Mouse (Mus musculus) hindbrain, postnatal 0 days (tissue): Measurements from ENCODE around the gene Gab1. TPM values are rescaled to one million over a fixed set of nuclear protein-coding genes. Genes with fewer than 3 reads are reported as not detected.

Experiments
- ATAC-seq: fragments of 200-750 bp; cut with Nextera tagmentation; 2 replicates; pipeline ENCODE4 v1.8.0; 2017; ENCODE audit warnings: mild to moderate bottlenecking, moderate TSS enrichment, moderate library complexity
- DNase-seq: peaks from one replicate; pipeline ENCODE4 v3.0.0-alpha.2; 2015; ENCODE audit warnings: low spot score
- H3K27ac ChIP-seq: fragments of 300-500 bp; sonication (generic); 2 replicates; pipeline ENCODE4 v1.5.1; 2014; ENCODE audit warnings: mild to moderate bottlenecking
- H3K27me3 ChIP-seq: fragments of 300-500 bp; sonication (generic); 2 replicates; pipeline ENCODE4 v1.6.1; 2014; ENCODE audit warnings: low read length, mixed read lengths; ENCODE audit not compliant: insufficient read depth
- H3K36me3 ChIP-seq: fragments of 300-500 bp; sonication (generic); 2 replicates; pipeline ENCODE4 v1.6.1; 2014; ENCODE audit warnings: low read length, mixed read lengths; ENCODE audit not compliant: insufficient read depth
- H3K4me1 ChIP-seq: fragments of 300-500 bp; sonication (generic); 2 replicates; pipeline ENCODE4 v1.6.1; 2014; ENCODE audit warnings: antibody characterized with exemption, low read length, mixed read lengths; ENCODE audit not compliant: insufficient read depth
- H3K4me2 ChIP-seq: fragments of 300-500 bp; sonication (generic); 2 replicates; pipeline ENCODE4 v1.6.1; 2014; ENCODE audit warnings: low read depth, mild to moderate bottlenecking, low read length, moderate library complexity, mixed read lengths
- H3K4me3 ChIP-seq: fragments of 300-500 bp; sonication (generic); 2 replicates; pipeline ENCODE4 v1.5.1; 2014; ENCODE audit warnings: low read length
- H3K9ac ChIP-seq: fragments of 300-500 bp; sonication (generic); replicated peaks from 2 replicates; pipeline ENCODE4 v1.6.1; 2014; ENCODE audit warnings: mild to moderate bottlenecking, low read length, moderate library complexity, mixed read lengths
- H3K9me3 ChIP-seq: fragments of 300-500 bp; sonication (generic); 2 replicates; pipeline ENCODE4 v1.6.1; 2016; ENCODE audit warnings: low read length, mixed read lengths
- CTCF ChIP-seq: IDR thresholded peaks from 2 replicates; pipeline ENCODE4 v1.5.1; 2016; ENCODE audit warnings: antibody characterized with exemption, control low read depth, low read depth
- WGBS: fragments of 180-500 bp; shearing (Covaris S2); extraction: QIAGEN DNeasy Blood & Tissue Kit; methylation state at CpG from one replicate; pipeline ENCODE4 v1.1.7; 2014; 5-methylcytosine and 5-hydroxymethylcytosine counted together
- polyA plus RNA-seq: library from polyadenylated mRNA; unstranded; fragments of >200 nt; fragmentation: Nextera tagmentation; extraction: Ambion mirVana; gene quantifications from 2 replicates; pipeline ENCODE4 v1.2.1, GENCODE M21; 2015
- total RNA-seq: library from RNA; depleted of rRNA; stranded (reverse); fragments of >200 nt; gene quantifications from 2 replicates; pipeline ENCODE4 v1.2.3, GENCODE M21; 2014

The Gab1 gene
- total and polyA plus RNA-seq, 2 experiments from 2014 or later = 14.0 to 32.7 TPM

DNA sequence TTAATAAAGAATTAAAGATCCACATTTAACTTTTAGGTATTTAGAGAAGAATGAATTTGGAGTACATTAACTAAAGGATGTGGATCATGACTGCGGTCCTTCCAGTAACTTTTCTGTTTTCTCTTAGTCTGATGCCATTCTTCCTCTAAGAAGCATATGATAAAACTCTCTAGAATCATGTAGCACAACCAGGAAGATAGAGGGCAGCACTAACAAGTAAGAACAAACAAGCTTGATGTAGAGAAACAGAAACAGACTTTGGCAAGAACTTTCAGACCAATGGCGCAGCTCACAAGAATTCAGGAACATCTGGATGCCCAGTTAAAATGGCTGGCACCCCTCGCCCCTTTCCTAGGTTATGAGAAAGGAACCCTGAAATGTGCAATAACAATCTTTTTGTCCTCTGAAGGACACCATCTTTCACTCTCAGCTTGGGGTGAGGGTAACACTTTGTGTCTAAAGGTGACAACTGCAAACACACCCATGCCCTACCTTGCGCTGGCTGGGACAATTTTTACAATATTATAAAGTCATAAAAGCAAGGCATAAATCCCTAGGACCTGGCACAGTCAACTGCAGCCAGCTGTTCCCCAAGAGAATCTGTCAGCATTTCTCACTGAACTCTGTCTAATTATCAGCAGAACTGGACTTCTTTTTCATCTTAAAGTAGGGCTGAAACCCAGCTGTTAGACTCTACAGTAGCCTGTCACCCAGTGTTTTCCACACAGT, 107.4 kb downstream of the Gab1 start:
- no peak for ATAC-seq

GRCm38 (mm10) chr8:80768451-80768850, 111.9 kb downstream of the Gab1 start:
- Histone ChIP-seq H3K27ac (no peak overlapping the region), H3K9ac (no peak overlapping the region), H3K4me1 (no peaks in the 10 kb centered on the region), H3K27me3 (no peaks in the 10 kb centered on the region), H3K4me2 (no peak overlapping the region), H3K9me3 (no peaks in the 10 kb centered on the region), H3K36me3 (peaks cover 3% of the 10 kb centered on the region; the same call in 1 of the 2 replicates), H3K4me3 (no peak overlapping the region)
- TF ChIP-seq CTCF = no peak
- 94% methylated on average over 6 of the region's 6 CpGs for WGBS
- no peak for ATAC-seq
- no peak for DNase-seq

More for the DNA sequence above, 107.4 kb downstream of the Gab1 start:
- Histone ChIP-seq H3K9me3 (no peaks in the 10 kb centered on the region), H3K9ac (no peak overlapping the region), H3K4me1 (no peaks in the 10 kb centered on the region), H3K36me3 (peaks cover 8% of the 10 kb centered on the region; the same call in 1 of the 2 replicates), H3K4me2 (no peak overlapping the region), H3K4me3 (no peak overlapping the region), H3K27me3 (no peaks in the 10 kb centered on the region), H3K27ac (no peak overlapping the region)
- TF ChIP-seq CTCF = peak; percentile 72
- DNase-seq = peak; percentile 71
- WGBS = 82% methylated on average over 4 of the region's 4 CpGs

DNA sequence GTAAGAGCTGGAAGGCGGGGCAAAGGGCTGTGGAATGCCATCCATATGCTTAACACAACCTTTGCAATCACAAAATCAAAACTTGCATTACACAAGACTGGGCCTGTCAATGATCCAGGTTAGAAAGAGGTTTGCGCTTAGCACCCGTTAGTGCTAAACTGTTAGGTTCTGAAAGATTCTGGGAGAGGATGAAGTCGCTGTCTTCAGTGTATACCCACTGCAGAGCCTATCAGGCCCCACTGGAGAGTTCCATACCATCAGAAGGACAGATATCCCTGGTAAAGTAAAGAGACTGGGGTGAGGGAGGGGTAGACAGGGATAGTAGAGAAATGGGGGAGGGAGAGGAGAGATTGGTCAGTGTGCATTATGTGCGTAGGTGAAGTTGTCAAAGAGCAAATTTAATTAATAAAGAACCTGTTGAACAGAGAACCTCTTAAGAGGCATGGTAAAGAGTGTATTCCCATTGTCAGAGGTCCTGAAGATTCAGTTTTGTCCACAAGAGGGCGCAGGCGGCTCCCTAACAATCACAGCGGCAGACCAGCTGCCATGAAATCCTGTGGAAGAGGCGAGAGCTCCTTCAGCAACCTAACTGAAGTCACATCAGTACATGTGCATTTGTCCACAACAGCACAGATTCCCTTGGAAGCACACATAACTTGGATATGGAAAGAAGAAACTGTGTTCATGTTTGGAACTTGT, 127.2 kb downstream of the Gab1 start:
- H3K27ac ChIP-seq = no peak overlapping the region
- peak; percentile 92 for DNase-seq
- H3K4me3 ChIP-seq = no peak overlapping the region
- ATAC-seq = peak; percentile 88
- no peak overlapping the region for H3K4me2 ChIP-seq
- no peaks in the 10 kb centered on the region for H3K36me3 ChIP-seq
- no peaks in the 10 kb centered on the region for H3K9me3 ChIP-seq
- no peaks in the 10 kb centered on the region for H3K4me1 ChIP-seq
- H3K27me3 ChIP-seq = no peaks in the 10 kb centered on the region
- H3K9ac ChIP-seq = no peak overlapping the region
- peak; percentile 97 for TF ChIP-seq CTCF
- WGBS = 31% methylated on average over 9 of the region's 9 CpGs

- Histone ChIP-seq H3K36me3 (no peaks in the 10 kb centered on the region), H3K9ac (no peak overlapping the region), H3K27ac (no peak overlapping the region), H3K27me3 (no peaks in the 10 kb centered on the region), H3K4me3 (no peak overlapping the region), H3K4me1 (no peaks in the 10 kb centered on the region), H3K4me2 (no peak overlapping the region), H3K9me3 (no peaks in the 10 kb centered on the region)
- no peak for ATAC-seq
- 68% methylated on average over 7 of the region's 7 CpGs for WGBS
- TF ChIP-seq CTCF = no peak
- DNase-seq = no peak
Observed at GRCm38 (mm10) chr8:80752429-80752828, 127.9 kb downstream of the Gab1 start.

GRCm38 (mm10) chr8:80749091-80749490, 131.2 kb downstream of the Gab1 start:
- 88% methylated on average over 4 of the region's 4 CpGs for WGBS
- Histone ChIP-seq H3K27me3 (no peaks in the 10 kb centered on the region), H3K36me3 (no peaks in the 10 kb centered on the region), H3K9me3 (no peaks in the 10 kb centered on the region), H3K9ac (no peak overlapping the region), H3K4me3 (no peak overlapping the region), H3K4me2 (no peak overlapping the region), H3K27ac (no peak overlapping the region), H3K4me1 (no peaks in the 10 kb centered on the region)
- DNase-seq = no peak
- no peak for TF ChIP-seq CTCF
- ATAC-seq = no peak

DNA sequence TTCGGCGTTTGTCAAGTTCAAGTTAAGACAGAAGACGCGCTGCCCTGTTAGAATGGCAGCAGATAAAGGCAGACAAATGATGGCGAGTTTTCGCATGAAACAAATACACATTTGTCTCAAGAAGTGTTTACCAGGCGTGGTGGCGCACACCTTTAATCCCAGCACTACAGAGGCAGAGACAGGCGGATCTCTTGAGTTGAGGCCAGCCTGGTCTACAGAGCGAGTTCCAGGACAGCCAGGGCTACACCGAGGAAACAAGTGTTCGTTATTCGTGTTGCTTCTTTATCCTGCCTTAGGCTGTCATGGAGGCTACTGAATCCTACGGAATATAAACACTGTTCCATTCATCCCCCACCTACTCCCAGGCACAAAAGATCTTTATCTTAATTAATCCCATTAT, 140.4 kb downstream of the Gab1 start:
- 15% methylated on average over 14 of the region's 14 CpGs for WGBS
- peak overlapping the region; percentile 73 for H3K4me3 ChIP-seq
- TF ChIP-seq CTCF = no peak; the same call in 1 of the 2 replicates

More for the DNA sequence above, 140.4 kb downstream of the Gab1 start:
- no peaks in the 10 kb centered on the region for H3K9me3 ChIP-seq
- H3K4me2 ChIP-seq = peak overlapping the region; percentile 55
- H3K4me1 ChIP-seq = peaks cover 5% of the 10 kb centered on the region; the same call in 1 of the 2 replicates
- H3K36me3 ChIP-seq = peaks cover 4% of the 10 kb centered on the region; the same call in 1 of the 2 replicates
- peak overlapping the region; percentile 85 for H3K27ac ChIP-seq
- H3K27me3 ChIP-seq = no peaks in the 10 kb centered on the region
- DNase-seq (no peak), ATAC-seq (peak; percentile 30)
- H3K9ac ChIP-seq = peak overlapping the region; percentile 51; the same call in 1 of the 2 replicates
